Mouse (Mus musculus): ENCODE data around the gene Spsb4. TPM values are rescaled to one million over a fixed set of nuclear protein-coding genes. Genes with fewer than 3 reads are reported as not detected.

The Spsb4 gene
- total and polyA plus RNA-seq, 2 experiments from 2014 or later: 36.2 to 67.1 TPM

GRCm38 (mm10) chr9:96961986-96962701 lies 56.5 kb downstream of the Spsb4 start:
- WGBS: 52% methylated on average over 17 of the region's 17 CpGs
- Histone ChIP-seq H3K9ac (replicated peaks; ENCODE audit: low read length) (no peak overlapping the region), H3K4me2 (ENCODE audit: low read depth, low read length) (no peak overlapping the region), H3K4me3 (ENCODE audit: low read length) (no peak overlapping the region), H3K36me3 (ENCODE audit: insufficient read depth, low read length) (no peaks in the 10 kb centered on the region), H3K9me3 (ENCODE audit: low read length) (no peaks in the 10 kb centered on the region), H3K4me1 (ENCODE audit: insufficient read depth, low read length) (peaks cover 26% of the 10 kb centered on the region), H3K27me3 (ENCODE audit: insufficient read depth, low read length) (no peaks in the 10 kb centered on the region), H3K27ac (no peak overlapping the region)
- DNase-seq (ENCODE audit: low spot score) (no peak), ATAC-seq (peak; percentile 15; the same call in 1 of the 2 replicates)
- TF ChIP-seq CTCF (IDR thresholded peaks at IDR 0.05; ENCODE audit: low read depth): no peak

DNA sequence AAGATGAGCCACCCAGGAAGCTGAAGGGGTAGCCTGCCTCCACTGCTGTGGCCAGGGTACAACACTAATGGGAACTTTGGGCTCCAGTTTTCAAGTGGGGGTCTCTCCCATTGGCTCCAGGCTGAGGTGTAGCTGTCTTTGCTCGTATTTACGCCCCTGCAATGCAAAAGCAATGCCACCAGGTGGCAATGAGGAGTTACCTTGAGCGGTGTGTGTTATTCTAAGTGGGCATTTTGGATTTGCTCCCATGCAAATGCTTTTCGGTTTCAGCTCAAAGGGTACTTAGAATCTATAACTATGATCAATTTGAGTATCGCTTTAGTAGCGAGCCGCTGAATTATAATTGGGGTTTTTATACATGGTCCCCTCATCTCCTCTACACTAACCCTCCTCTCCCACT lies 57.6 kb downstream of the Spsb4 start:
- Histone ChIP-seq H3K27me3 (ENCODE audit: insufficient read depth, low read length) (no peaks in the 10 kb centered on the region), H3K4me1 (ENCODE audit: insufficient read depth, low read length) (peaks cover 28% of the 10 kb centered on the region), H3K36me3 (ENCODE audit: insufficient read depth, low read length) (no peaks in the 10 kb centered on the region), H3K4me3 (ENCODE audit: low read length) (no peak overlapping the region), H3K9me3 (ENCODE audit: low read length) (no peaks in the 10 kb centered on the region), H3K9ac (replicated peaks; ENCODE audit: low read length) (no peak overlapping the region), H3K27ac (no peak overlapping the region), H3K4me2 (ENCODE audit: low read depth, low read length) (no peak overlapping the region)
- TF ChIP-seq CTCF (IDR thresholded peaks at IDR 0.05; ENCODE audit: low read depth): peak; percentile 88
- ATAC-seq: 0 out of 2 replicates have a peak, but pooled peaks have one; percentile 25
- DNase-seq (ENCODE audit: low spot score): peak; percentile 83
- 56% methylated on average over 7 of the region's 7 CpGs for WGBS

GRCm38 (mm10) chr9:96960241-96960640 lies 58.4 kb downstream of the Spsb4 start:
- TF ChIP-seq CTCF (IDR thresholded peaks at IDR 0.05; ENCODE audit: low read depth): peak; percentile 67
- Histone ChIP-seq H3K27ac (no peak overlapping the region), H3K4me1 (ENCODE audit: insufficient read depth, low read length) (peaks cover 28% of the 10 kb centered on the region), H3K4me3 (ENCODE audit: low read length) (no peak overlapping the region), H3K4me2 (ENCODE audit: low read depth, low read length) (no peak overlapping the region), H3K9ac (replicated peaks; ENCODE audit: low read length) (no peak overlapping the region), H3K9me3 (ENCODE audit: low read length) (no peaks in the 10 kb centered on the region), H3K27me3 (ENCODE audit: insufficient read depth, low read length) (no peaks in the 10 kb centered on the region), H3K36me3 (ENCODE audit: insufficient read depth, low read length) (no peaks in the 10 kb centered on the region)
- ATAC-seq (no peak), DNase-seq (ENCODE audit: low spot score) (no peak)
- WGBS: 90% methylated on average over 4 of the region's 4 CpGs

GRCm38 (mm10) chr9:96959469-96959868 lies 59.2 kb downstream of the Spsb4 start:
- Histone ChIP-seq H3K27ac (no peak overlapping the region), H3K4me2 (ENCODE audit: low read depth, low read length) (no peak overlapping the region), H3K4me1 (ENCODE audit: insufficient read depth, low read length) (peaks cover 31% of the 10 kb centered on the region), H3K9ac (replicated peaks; ENCODE audit: low read length) (no peak overlapping the region), H3K9me3 (ENCODE audit: low read length) (no peaks in the 10 kb centered on the region), H3K4me3 (ENCODE audit: low read length) (no peak overlapping the region), H3K27me3 (ENCODE audit: insufficient read depth, low read length) (no peaks in the 10 kb centered on the region), H3K36me3 (ENCODE audit: insufficient read depth, low read length) (no peaks in the 10 kb centered on the region)
- 86% methylated on average over 7 of the region's 7 CpGs for WGBS
- ATAC-seq (no peak), DNase-seq (ENCODE audit: low spot score) (no peak)
- no peak for TF ChIP-seq CTCF (IDR thresholded peaks at IDR 0.05; ENCODE audit: low read depth)

- Histone ChIP-seq H3K4me2 (ENCODE audit: low read depth, low read length) (no peak overlapping the region), H3K9ac (replicated peaks; ENCODE audit: low read length) (no peak overlapping the region), H3K27me3 (ENCODE audit: insufficient read depth, low read length) (no peaks in the 10 kb centered on the region), H3K36me3 (ENCODE audit: insufficient read depth, low read length) (no peaks in the 10 kb centered on the region), H3K9me3 (ENCODE audit: low read length) (no peaks in the 10 kb centered on the region), H3K4me1 (ENCODE audit: insufficient read depth, low read length) (peaks cover 28% of the 10 kb centered on the region), H3K27ac (no peak overlapping the region), H3K4me3 (ENCODE audit: low read length) (no peak overlapping the region)
- WGBS: 13% methylated on average over 6 of the region's 6 CpGs
- DNase-seq (ENCODE audit: low spot score) (no peak), ATAC-seq (no peak)
- no peak for TF ChIP-seq CTCF (IDR thresholded peaks at IDR 0.05; ENCODE audit: low read depth)
Measured at GRCm38 (mm10) chr9:96958009-96958615, 60.5 kb downstream of the Spsb4 start.

DNA sequence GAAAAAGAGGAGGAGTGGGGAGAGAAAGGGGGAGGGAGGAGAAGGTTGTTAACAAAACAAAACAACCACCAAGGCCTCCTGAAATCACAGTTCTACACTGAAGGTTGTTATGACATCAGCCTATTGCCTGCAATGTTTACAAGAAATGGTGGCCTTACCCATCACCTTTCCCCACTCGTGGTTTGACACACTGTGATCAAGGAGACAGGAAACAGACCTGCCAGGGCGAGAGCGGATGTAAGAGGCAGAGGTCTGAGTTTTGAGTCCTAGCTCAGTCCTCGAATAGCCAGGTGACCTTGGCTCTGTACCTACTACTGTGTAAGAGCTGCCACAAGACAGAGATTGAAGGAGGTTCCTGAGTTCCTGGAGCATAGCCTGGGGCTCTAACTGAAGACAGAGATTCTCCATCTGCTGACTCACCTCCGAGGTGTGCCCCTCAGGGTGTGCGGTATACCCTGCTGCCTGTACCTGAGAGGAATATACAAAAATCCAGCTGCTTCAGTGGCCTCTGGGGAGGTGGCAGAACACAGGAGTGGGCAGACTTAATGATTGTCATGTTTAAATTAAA lies 61.3 kb downstream of the Spsb4 start:
- Histone ChIP-seq H3K9ac (replicated peaks; ENCODE audit: low read length) (no peak overlapping the region), H3K27ac (peak overlapping the region; percentile 48), H3K4me1 (ENCODE audit: insufficient read depth, low read length) (peaks cover 26% of the 10 kb centered on the region), H3K27me3 (ENCODE audit: insufficient read depth, low read length) (no peaks in the 10 kb centered on the region), H3K4me2 (ENCODE audit: low read depth, low read length) (no peak overlapping the region), H3K4me3 (ENCODE audit: low read length) (no peak overlapping the region), H3K9me3 (ENCODE audit: low read length) (no peaks in the 10 kb centered on the region), H3K36me3 (ENCODE audit: insufficient read depth, low read length) (no peaks in the 10 kb centered on the region)
- WGBS: 44% methylated on average over 6 of the region's 6 CpGs
- ATAC-seq: no peak
- DNase-seq (ENCODE audit: low spot score): no peak
- no peak for TF ChIP-seq CTCF (IDR thresholded peaks at IDR 0.05; ENCODE audit: low read depth)

All from hindbrain, postnatal 0 days (tissue).